Mouse (Mus musculus): ENCODE measurements around the gene Itsn1.

- TF ChIP-seq CTCF (IDR thresholded peaks at IDR 0.05; ENCODE audit: low read depth) (0 out of 2 replicates have a peak, but pooled peaks have one; percentile 6), EP300 (IDR thresholded peaks at IDR 0.05; ENCODE audit: low read depth) (no peak)
Observed at GRCm38 (mm10) chr16:91865570-91866257, 136.6 kb downstream of the Itsn1 start.

Measured in heart, postnatal 0 days (tissue).